Mouse (Mus musculus) thymus, postnatal 0 days (tissue): ENCODE results near the gene 1700037H04Rik. TPM values are rescaled to one million over a fixed set of nuclear protein-coding genes. Genes with fewer than 3 reads are reported as not detected.
"Not testable (repeated sequence)": the region's sequence is repeated elsewhere in the genome, so short reads cannot be mapped to it uniquely, and the experiment has no call there.

Source experiments
- DNase-seq: peaks from one replicate; pipeline ENCODE4 v3.0.0-alpha.2; 2015; ENCODE audit warnings: low spot score
- polyA plus RNA-seq: library from polyadenylated mRNA; unstranded; fragments of >200 nt; fragmentation: Nextera tagmentation; extraction: Ambion mirVana; gene quantifications from 2 replicates; pipeline ENCODE4 v1.2.1, GENCODE M21; 2015

Gene 1700037H04Rik
- polyA plus RNA-seq, 1 experiment from 2014 or later: 47.8 TPM

DNA sequence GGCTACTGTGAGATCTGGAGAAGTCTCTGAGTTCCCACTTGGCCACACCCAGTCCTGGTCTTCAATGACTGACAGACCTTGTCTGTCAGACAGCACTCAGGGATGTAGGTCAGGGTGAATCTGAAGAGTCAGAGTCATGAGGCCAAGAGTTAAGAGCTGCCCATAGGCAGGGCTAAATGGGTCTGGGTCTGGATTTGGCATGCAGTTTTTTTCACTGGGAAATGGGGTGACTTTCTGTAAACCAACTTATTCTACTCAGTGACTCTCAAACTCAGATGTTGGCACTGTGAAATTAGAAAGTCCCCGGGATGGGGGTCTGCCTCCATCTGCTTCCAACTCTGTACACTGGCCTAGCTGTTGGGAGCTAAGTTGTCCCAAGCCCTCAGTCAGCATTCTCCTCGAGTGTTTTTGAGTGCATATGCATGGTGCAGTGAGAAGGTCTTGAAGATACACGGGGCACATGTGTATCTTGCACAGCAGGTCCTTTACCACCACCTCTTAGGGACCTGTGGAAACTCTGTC, 31.2 kb downstream of the 1700037H04Rik start:
- DNase-seq: no peak

DNA sequence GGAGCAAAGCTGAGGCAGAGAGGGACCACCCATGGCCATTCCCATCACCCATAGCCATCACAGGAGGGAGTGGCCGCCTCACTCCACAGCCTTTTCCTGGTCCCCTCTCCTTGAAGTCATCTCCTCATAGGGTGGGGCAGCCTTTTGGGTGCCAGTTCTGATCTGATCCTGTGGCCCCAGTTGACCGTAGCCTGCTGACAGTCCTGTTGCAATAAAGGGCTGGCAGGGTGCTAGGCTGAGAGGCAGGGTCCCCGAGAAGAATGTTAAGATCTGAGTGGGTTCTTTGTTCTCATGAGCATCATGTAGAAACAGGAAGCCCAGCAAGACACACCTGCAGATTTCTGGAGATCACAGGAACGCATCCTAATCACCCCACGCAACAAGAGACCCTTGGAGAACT, 31.7 kb downstream of the 1700037H04Rik start:
- DNase-seq: peak; percentile 19

DNA sequence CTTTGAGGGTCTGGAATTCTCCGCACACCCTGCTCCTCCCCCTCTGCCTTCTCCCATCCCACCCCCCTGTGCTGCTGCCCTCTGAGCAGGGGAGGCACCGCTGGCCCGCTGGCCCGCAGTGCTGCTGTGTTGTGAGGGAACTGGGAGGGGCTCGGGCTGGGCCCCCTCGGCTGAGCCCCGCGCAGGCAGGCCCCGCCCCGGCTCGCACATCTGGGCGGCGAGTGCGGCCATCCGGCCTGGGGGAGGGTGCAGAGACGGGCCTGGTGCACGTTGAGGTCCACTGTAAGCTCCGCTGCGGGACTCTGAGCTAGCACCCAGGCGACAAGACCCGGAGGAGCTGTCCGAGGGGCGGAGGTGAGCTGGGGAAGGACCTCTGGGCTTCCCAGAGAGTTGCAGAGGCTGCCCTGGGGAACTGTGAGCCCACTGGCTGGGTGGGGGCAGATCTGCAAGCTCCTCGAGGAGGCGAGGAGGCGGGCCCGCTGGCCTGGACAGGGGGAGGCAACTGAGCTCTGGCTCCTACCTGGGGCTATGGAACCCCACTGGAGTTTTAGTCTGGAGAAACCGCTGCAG, 32.6 kb downstream of the 1700037H04Rik start, which contains the start of gene Hspa12b:
Hspa12b (plus strand) TSS at position 120 of the 570 bp plus-strand sequence.
- DNase-seq: peak; percentile 42

DNA sequence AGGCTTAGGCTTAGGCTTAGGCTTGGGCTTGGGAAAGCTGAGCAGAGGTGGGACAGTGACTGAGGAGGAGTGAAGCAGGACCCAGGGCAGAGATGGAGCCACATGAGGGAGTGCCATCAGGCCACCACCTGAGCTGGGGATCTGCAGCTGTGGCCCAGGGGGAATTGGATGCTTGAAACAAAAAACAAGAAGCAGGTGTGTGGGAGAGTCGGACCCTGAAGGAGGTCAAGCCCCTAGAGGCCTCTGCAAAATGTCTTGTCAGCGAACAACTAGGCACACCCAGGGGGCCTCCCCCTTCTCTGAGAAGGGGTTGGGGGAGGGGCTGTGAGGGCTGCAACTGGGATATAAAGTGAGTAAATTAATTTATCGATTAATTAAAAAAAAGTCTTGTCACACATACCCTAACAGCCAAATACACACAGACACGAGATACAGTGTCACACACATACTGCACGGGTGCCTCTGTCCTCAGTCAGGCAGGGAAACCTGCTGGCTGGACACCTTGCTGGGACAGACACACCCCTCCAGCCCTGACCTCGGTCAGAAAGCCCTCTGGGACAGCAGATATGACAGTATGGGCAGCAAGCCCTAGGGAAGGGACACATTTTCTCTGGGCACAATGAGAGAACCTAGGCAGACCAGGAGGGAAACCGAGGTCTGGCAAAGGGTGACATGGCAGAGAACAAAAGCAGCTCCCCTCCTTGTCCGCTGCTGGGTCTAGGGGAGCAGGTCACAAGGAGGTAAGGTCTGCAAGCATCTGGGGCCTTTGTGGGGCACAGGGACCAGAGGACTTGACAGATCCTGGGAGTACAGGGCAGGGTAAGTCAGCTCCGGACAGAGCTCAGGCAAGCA, 33.7 kb downstream of the 1700037H04Rik start:
- no peak for DNase-seq

DNA sequence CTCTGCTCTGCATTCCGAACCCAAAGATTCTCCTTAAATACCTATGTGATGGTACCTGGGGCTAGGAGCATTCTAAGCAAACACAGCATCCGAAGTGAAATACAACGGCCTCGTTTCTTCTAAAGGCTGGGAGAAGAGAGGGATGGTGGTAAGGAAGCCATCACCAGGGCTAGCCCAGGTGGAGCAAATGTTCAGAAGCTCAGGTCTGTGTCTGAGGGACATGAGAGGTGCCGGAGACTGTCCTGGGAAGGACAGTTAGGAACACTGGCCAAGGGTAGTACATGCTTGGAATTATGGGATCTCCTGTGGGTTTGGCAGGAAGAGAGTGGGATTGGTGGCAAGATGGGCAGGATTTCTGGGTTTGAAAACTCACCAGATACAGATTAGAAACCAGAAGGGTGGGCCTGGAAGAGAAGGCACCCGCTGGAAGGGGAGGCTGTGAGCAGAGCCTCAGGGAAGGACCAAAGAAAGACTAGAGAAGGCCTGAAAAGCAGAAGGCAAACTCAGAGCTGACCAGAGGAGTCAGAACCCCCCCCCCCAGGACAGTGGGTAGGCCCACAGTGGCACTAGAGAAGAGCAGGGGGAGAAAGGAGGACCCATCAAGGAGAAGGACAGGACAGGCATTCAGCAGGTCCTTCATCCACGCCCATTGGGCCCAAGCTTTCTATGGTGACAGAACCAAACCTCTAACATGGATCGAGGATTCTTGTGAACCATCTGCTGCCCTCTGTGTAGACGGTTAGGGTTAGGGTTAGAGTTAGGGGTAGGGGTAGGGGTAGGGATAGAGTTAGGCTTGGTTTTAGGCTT, 34.5 kb downstream of the 1700037H04Rik start:
- no peak for DNase-seq

DNA sequence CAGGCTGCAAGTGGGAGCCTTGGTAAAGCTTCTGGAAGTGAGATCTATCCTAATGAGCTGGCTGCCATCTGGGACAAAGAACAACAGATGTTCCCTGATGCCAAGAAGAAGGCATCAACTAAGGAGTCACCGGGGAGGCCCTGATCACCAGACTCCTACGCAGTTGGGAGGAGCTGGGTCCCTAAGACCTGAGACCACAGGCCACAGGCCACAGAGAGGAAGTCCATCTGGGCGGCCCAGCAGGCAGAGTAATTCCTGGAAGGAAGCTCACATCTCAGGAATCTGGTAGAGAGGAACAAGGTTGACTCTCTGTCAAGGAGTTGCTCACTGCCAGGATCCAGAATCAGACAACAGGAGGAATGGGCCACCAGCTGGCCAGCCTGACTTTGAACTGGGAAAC, 35.7 kb downstream of the 1700037H04Rik start:
- DNase-seq: no peak

DNA sequence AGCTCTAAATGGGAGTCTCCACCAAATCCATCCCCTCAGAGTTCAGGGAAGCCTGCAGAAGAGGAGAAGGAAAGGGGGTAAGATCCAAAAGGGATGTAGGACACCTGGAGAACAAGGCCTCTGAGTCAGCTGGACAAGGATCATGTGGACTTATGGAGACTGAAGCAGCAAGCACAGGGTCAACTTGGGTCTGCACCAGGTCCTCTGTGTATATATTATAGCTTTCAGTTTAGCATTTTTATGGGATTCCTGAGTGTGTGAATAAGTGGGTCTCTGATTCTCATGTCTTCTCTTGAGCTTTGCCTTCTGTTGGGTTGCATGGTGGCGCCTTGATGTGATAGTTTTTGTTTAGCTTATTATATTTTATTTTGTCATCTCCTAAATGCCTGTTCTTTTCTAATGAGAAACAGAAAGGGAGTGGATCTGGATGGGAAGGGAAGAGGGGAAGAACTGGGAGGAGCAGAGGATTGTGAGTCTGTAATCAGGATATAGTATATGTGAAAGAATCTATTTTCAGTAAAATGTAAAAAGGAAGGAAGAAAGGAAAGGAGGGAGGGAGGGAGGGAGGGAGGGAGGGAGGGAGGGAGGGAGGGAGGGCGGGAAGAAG, 40.8 kb downstream of the 1700037H04Rik start:
- DNase-seq: no peak

DNA sequence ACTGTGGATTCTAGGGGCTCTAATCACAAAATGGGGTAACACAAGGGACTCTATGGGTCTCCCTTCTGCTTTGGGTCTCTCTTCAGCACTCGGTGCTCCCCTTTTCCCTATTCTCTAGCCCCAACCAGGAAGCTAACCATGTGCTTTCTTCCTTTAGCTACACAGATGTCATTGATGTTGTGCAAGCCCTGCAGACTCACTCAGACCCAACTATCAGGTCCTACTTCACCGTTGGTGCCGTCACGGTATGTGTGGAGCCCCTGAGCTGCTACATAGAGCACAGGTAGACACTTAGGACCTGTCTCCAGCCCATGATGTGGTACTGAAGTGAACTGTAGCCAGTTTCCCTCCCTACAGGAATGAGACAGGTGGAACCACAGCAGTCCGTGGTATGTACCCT, 53.9 kb downstream of the 1700037H04Rik start:
- no peak for DNase-seq

DNA sequence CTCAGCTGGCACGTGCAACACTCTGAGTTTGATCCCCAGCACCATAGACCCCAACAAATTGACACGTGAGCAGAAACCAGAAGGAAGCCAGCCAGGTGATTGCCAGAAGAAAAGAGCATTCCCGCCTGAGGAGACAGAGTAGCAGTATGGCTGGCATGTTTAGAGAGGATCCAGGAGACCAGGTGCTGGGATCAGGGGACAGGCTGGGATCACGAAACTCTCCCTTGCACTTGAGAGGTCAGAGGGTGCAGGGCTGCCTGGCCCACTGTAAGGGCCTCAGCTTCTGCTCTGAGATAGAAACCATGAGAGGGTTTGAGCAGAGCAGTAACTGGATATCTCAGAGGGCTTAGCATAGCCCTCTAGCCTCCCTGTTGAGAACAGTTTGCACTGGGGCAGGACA, 54.8 kb downstream of the 1700037H04Rik start:
- not testable (repeated sequence) for DNase-seq

DNA sequence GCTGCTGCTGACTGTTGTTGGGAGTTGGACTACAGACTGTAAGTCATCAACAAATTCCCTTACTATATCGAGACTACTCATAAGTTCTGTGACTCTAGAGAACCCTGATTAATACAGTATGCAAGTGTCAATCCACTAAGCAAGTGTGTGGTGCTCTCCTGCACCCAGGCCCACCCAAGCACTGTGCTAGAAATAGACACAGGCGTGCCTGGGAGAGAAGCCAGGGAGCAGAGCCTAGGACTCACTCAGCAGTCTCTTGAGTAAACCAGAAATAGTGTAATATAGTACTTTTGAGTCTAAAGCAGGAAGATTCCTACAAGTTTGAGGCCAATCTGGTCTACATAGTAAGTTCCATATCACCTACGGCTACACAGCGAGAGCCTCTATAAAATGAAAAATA, 55.9 kb downstream of the 1700037H04Rik start:
- no peak for DNase-seq

DNA sequence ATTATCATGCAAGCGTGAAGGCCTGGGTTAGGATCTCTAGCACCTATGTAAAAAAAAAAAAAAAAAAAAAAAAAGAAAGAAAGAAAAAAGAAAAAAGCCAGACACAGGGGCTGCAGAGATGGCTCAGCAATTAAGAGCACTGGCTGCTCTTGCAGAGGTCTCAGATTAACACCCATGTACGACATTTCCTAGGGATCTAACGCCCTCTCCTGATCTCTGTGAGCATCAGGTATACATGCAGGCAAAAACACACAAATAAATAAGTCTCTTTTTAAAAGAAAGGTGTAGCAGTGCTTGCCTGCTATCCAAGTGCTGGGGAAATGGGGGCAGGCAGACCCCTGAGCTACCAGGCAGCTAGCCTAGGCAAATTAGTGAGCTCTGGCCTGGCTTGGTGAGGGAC, 58.4 kb downstream of the 1700037H04Rik start:
- no peak for DNase-seq

DNA sequence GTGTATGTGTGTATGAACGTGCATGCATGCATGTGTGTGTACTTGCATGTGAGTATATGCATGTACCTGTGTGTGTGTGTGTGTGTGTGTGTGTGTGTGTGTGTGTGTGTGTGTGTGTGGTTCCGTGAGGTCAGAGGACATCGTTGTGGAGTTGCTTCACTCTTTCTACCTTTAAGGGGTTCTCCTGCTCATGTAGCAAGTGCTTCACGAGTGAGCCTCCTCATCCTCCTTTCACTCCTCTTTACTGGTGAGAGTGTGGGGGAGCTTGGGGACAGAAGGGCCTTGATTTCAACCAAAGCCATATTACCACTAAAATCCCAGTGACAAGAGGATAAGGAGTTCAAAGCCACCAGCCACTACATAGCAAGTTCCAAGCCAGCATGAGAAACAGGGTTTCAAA, 62.8 kb downstream of the 1700037H04Rik start:
- no peak for DNase-seq

Other genes starting within 250 kb of the 1700037H04Rik start
- 3.2 and 3.9 TPM in 2 replicates for gene Gfra4, start 117.0 kb downstream of the 1700037H04Rik start, polyA plus RNA-seq
- gene Adam33, start 96.3 kb downstream of the 1700037H04Rik start, polyA plus RNA-seq: 0.91 and 1.1 TPM in 2 replicates
- gene Siglec1, start 73.3 kb downstream of the 1700037H04Rik start, polyA plus RNA-seq: 0.56 and 0.63 TPM in 2 replicates
- gene Hspa12b, start 32.8 kb downstream of the 1700037H04Rik start, polyA plus RNA-seq: 1.7 and 2.3 TPM in 2 replicates
- not detected in 2 replicates for gene Gm11037, start 26.6 kb downstream of the 1700037H04Rik start, polyA plus RNA-seq
- gene Cenpb, start 20.0 kb upstream of the 1700037H04Rik start, polyA plus RNA-seq: 5.2 and 7.8 TPM in 2 replicates
- 48.4 and 58.6 TPM in 2 replicates for gene Cdc25b, start 26.9 kb upstream of the 1700037H04Rik start, polyA plus RNA-seq
- gene Spef1, start 27.2 kb upstream of the 1700037H04Rik start, polyA plus RNA-seq: 1.4 and 1.5 TPM in 2 replicates
- 19.1 and 22.2 TPM in 2 replicates for gene Ap5s1, start 47.0 kb upstream of the 1700037H04Rik start, polyA plus RNA-seq
- 13.1 and 15.0 TPM in 2 replicates for gene Mavs, start 74.0 kb upstream of the 1700037H04Rik start, polyA plus RNA-seq
- gene Pank2, start 102.4 kb upstream of the 1700037H04Rik start, polyA plus RNA-seq: 48.6 and 52.5 TPM in 2 replicates
- 0.75 and 1.4 TPM in 2 replicates for gene Rnf24, start 192.8 kb upstream of the 1700037H04Rik start, polyA plus RNA-seq